Mouse (Mus musculus): ENCODE measurements around the gene Rtkn2. TPM values are rescaled to one million over a fixed set of nuclear protein-coding genes. Genes with fewer than 3 reads are reported as not detected.

Gene Rtkn2
- total RNA-seq (2022): 1 to 10 TPM; 6.4 to 6.9 (median 6.5) TPM

DNA sequence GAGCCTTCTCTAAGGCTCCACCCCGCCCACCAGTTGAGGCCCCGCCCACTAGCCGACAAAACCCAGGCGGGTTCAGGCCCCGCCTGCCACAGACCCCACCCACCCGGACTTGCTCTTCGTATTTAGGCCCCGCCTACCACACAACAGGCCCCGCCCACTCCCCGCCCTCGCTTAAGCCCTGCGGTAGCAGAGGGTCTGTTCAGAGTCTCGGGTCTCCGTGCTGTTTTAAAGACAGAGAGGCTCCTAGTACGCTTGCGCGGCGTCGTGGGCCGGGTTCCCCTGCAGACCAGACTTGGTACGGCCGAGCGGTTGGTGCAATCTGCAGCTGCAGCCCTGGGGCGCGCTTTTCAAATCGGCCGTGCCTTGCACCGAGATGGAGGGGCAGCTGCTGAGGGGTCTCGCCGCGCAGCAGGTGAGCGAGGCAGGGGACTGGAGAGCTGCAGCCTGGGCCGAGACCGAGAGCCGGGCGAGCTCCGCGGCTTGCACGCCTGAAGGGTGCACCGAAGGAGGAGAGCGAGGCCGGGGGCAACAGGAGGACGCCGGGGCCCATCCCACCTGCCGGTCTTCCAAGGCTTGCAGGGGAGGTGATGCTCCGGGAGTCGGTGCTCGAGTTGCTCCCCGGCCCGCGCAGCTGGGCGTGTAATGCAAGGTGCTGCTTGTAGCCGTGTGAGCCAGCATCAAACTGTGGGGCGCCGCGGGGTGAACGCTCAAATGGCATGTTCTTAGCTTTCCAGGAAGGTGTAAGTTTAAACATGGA, at the start of gene Rtkn2:
Gene Rtkn2, plus strand, starts transcription at position 170 of the 757 bp plus-strand sequence.
- DNase-seq (ENCODE audit: low spot score in 2 of 2): peak; percentile 75 to 76

DNA sequence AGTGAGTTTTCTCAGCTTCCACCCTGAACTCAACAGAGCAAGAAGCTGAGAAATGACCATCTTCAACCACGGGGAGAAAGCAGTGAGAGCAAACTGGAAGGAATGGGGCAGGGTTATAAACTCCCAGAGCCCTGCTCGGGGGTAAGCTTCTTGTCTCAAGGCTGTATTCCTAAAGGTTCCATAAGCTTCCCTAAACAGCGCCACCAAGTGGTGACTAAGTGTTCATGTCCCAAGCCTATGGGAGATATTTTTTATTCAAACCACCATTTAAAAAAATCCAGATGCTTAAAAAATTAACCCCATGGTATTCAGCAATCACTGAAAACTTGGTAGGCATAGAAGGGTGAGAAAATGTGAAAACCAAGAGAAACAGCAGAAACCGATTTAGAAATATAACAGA, 48.0 kb upstream of the Rtkn2 start:
- no peak for DNase-seq (ENCODE audit: low spot score in 2 of 2)

DNA sequence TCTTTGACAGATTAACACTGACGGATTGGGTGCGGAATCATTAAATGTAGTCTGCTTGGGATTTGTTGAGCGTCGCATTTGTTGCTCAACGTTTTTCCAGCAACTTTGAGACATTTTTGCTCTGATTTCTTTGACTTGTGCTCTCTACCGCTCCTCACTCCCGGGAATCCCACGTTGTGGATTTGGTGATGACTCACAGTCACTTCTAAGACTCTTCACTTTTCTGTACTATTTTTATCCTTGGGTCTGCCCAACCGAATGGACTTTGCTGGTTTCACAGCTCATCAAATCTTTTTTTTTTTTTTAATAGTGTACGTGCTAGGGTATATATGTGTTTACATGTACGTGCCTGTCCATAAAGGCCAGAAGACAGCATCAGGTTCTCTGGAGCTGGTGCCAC, 46.6 kb upstream of the Rtkn2 start:
- DNase-seq (ENCODE audit: low spot score in 2 of 2): no peak

DNA sequence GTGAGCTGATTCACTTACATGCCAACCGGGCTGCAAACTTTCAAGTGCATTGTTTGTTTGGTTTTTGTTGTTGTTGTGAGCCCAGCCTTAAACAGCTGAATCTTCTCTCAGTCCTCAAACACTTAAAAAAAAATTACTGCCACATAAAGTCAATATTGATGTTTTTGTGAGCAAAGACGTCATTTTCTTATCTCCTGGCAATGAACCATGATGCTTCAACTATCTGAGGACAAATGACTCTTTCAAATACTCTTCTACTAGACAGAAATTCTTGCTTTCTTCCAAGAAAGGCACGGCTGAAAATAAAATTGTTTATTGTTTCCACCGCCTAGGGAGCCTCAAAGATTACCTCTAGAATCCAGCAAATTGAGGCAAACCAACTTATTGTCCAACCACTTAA, 42.4 kb upstream of the Rtkn2 start:
- DNase-seq (ENCODE audit: low spot score in 2 of 2): no peak

DNA sequence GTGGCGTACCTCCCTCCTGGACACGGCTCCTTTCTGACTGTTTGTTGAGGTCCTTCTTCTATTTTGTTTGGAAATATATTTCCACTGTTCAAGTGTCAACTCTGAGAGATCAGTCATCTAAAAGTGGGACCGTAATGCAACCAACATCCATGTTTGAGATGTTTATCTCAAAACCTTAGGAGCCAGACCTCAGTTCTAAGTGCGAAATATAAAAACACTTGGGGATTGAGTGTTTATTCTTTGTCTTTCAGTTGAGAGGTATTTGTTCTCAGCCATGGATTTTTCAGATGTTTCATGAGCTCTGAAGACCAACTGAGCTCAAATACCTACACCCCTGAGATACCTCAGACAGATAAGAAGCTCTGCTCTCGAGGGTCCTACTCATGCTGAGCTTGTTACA, 41.6 kb upstream of the Rtkn2 start:
- no peak for DNase-seq (ENCODE audit: low spot score in 2 of 2)

DNA sequence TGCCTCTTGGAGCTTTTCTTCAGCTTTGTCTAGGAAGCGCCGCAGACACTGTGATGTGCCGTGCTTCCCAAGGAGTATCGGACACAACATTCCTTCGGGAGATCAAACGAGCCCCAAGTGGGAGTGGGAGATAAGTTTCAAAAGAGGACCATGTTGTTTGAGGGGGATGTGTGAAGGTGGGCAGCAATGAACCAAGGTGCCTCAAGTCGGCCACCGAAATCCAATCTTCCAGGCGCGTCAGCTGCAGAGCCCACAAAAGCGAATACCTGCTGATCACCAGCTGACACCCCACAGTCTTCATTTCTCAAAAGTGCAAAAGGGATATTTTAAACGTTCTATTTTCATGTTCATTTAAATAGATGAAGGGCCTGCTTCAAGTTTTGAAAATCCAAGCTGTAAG, 39.8 kb upstream of the Rtkn2 start:
- DNase-seq (ENCODE audit: low spot score in 2 of 2): no peak

DNA sequence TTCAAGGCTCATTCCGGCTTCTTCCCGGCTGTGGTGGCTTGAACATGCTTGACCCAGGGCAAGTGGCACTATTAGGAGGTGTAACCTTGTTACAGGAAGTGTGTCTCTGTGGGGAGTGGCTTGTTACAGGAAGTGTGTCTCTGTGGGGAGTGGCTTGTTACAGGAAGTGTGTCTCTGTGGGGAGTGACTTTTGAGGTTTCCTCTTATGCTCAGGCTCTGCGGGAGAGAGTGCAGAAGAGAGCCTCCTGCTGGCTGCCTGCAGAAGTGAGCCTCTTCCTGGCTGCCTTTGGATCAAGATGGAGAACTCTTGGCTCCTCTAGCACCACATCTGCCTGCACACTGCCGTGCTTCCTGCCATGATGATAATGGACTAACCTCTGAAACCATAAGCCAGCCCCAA, 35.9 kb upstream of the Rtkn2 start:
- no peak for DNase-seq (ENCODE audit: low spot score in 2 of 2)

DNA sequence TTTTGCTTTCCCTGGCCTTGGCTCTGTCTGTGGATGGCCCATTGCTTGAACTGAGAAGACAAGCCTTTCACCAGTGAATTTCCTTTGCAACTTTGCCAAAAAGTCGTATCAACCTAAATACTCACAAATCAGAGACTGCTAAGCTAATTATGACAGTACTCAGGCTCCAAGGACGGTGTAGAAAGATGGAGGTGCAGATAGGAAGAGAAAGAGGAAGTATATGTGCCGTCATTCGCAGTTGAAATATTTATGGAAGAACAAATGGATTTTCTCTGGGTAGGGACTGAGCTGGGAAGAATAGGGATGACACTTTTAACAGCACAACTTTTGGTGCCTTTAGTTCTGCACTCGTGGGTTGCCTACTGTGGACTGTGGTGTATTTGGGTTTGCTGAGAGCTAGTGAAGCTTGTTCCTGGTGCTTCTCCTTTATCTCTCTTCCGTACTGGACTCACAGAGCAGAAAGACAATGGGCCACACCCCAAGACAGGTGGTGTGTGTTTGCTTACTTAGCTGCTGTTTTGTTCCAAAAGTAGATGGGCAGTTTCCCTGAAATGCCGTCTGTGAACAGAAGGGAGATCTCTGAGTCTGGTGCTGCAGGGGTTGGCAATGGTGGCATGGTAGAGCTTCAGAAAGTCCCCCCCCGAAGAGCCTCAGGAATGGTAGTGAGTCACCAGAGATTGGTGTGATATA, 29.2 kb upstream of the Rtkn2 start:
- no peak for DNase-seq (ENCODE audit: low spot score in 2 of 2)

DNA sequence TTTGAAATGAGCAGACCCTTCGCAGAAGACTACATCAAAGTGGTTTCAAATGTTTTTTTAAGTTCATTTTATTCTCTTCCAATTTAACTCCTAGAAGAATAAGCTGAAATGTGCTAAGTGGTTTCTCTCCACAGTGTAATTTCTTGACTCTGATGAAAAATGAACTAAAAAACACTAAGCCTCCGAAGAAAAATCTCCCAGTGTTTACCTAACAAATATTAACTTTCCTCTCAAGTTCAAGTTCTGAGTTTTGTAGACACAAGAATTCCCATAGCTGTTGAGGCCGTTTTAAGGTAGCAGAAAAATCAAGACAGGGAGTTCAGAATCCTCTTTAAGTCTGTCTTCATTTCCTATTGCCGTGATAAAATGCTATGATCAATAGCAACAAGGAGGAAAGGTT, 27.7 kb upstream of the Rtkn2 start:
- no peak for DNase-seq (ENCODE audit: low spot score in 2 of 2)

DNA sequence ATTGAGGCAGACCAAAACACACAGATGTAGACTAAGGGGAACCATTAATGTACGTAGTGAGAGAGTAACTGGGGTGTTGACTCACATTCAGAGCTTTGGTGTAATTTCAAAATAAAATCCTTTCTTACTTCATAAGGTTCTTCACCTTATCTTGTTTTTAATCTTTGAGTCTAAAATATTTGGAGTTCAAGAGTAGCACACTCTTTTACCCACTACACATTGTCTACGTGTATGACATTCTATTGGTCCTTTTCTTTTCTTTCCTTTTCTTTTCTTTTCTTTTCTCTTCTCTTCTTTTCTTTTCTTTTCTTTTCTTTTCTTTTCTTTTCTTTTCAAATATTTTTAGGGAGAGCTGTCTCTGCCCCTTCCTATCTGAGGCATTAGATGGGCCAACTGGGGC, 23.4 kb upstream of the Rtkn2 start:
- DNase-seq (ENCODE audit: low spot score in 2 of 2): no peak

DNA sequence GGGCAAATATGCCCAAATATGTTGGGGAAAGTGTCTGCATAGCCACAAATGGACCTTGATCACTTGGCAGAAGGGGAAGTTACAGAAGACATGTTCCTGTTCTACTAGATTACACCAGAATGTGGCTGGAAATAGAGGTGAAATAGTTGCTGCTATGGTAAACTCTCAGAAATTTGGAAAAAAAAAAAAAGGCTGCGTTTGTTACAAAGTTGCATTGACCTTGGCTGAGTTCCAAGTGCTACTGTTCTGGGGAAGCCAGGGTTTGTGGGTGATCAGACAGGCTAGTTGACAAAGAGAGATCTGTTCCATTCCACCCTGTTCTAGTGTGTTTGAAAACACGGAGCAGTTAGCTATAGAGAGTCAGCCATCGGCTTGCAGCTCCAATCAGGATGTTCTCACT, 19.4 kb upstream of the Rtkn2 start:
- DNase-seq (ENCODE audit: low spot score in 2 of 2): no peak

DNA sequence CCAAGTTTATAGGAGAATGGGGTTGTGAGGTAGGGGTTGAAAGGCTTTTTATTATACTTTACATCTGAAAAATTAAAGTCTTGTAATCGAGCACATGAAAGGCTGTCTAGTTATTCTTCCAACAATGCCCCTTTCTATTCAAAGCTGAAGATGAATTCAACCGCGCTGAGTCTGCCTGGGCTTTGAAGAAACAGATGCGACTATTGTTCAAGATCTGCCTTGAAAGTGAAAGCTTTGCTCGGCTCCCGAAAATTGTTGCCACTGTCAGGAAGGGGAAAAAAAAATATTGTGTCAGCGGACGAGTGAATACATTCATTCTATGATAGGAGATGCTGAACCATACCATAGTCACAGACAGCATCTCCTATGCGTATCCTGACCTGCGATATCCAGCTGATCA, 16.9 kb upstream of the Rtkn2 start:
- DNase-seq (ENCODE audit: low spot score in 2 of 2): no peak

DNA sequence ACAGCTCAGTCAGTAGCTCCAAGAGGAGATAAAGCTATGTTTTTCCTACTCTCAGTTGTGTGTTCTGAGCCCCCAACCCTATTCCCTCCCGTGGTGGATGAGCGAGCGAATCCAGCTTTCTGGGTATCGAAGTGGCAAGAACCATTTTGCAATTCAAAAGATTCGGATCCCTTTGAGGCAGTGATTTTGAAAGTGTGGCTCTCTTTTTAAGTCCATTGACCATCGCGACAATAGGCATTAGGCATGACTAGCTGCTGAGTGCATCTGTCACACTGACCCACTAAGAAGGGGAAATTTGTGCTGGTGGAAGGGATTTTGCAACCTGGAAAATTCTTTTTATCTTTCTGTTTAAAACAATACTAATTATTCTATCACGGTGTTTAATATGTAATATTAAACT, 15.3 kb upstream of the Rtkn2 start:
- no peak for DNase-seq (ENCODE audit: low spot score in 2 of 2)

DNA sequence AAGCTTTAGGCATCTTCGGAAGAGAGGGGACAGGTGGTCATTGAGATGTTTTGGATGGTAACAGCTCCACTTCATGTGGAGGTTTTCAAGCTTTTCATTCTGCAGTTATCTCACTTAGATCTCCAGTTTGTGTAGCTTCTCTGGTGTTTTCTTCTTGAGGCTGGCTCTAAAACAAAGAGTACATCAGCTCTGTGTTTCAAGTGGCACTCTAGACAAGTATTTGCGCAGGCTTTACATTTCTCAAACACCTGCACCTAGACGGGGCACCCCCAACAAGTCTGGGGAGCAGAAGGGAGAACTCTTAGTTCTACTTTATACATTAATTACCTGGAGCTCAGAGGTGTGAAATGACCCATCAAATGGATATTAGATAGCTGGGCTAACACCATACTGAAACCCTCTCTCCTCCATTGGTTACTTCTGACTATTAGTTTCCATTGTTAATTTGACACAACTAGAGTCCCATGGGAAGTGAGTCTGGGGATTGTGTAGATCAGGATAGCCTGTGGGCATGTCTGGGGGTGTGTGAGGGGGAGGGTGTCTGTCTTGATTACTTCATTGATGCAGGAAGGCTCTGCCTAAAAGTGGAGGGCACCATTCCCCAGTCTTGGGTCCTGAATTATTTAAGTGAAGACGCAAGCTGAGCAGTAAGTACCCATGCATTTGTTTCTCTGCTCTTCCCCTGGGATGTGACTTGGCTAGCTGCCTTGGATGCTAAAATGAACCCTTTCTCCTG, 14.0 kb upstream of the Rtkn2 start:
- DNase-seq (ENCODE audit: low spot score in 2 of 2): no peak

DNA sequence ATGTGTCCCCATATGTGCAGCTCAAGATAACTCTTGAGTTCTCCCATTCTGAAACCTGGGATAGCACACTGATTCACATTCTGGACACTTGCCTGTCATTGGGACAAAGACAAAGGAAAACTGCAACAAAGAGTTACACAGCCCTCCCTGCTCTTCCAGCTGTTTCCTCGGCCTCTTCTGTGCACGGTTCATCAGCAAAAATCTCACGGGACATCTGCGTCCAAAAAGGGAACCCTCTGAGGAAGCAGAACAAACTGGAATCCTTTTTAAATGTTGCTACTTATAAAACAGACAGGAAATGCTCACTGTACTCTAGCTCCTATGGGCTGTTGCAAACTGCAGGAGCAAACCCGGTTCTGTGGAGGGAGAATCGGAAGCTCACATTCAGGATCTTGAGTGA, 13.3 kb upstream of the Rtkn2 start:
- no peak for DNase-seq (ENCODE audit: low spot score in 2 of 2)

DNA sequence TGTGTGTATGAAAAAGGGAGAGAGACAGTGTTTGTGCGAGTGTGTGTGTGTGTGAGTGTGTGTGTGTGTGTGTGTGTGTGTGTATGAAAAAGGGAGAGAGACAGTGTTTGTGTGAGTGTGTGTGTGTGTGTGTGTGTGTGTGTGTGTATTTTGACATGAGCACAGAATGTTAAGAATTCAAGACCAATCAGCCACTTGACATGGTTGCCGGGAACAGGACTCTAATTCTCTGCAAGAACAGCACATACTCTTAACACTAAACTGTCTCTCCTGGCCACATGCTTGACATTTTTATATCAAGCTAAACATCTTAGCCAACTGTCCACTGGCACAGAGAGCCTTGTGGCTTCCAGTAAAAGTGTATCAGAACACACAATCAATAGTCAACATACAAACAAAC, 12.4 kb upstream of the Rtkn2 start:
- DNase-seq (ENCODE audit: low spot score in 2 of 2): no peak

DNA sequence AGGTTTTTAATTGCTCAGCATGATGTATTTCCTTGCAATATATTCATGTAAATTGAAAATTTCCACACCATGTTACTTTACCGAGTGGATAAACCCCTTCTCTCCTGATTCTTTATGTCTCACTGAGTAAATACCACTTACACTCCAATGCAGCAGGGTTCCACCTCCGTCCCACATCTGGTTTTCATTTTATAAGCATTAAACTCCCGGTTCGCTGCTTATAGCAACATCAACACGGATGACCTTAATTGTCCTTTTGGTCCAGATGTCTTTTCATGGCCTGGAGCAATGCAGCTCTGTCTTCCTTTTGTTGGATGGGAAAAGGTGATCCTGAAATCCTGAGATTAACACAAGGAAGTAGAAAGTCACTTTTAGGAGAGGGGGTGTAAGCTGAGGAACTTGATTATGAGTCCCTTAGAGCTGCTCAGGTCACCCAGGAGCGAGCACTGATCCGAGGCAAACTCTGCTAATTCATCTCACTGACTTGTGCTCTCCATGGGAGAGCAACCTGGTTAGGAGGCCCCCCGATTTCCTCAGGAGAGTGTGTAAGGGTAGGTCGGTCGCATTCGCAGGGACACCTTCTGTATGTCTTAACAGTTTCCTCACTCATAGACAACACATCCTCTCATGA, 8.1 kb upstream of the Rtkn2 start:
- DNase-seq (ENCODE audit: low spot score in 2 of 2): no peak

DNA sequence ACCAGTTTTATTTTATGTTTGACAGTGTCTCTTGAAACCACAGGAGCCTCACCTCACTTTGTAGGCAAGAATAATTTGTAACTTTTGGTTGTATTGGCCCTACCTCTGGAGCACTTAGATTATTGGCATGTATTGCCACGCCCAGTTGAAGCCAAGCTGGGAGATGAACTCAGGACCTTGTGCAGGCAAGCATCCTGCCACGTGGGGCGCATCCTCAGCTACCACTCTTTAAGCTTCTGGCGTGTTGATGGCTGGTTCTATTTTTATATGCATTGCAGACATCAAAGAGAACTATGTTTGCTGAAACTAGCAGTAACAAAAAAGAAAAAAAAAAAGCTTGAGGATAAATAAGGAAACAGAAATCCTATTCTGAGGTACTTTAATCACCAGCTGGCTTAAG, 2.1 kb upstream of the Rtkn2 start:
- DNase-seq (ENCODE audit: low spot score in 2 of 2): no peak

DNA sequence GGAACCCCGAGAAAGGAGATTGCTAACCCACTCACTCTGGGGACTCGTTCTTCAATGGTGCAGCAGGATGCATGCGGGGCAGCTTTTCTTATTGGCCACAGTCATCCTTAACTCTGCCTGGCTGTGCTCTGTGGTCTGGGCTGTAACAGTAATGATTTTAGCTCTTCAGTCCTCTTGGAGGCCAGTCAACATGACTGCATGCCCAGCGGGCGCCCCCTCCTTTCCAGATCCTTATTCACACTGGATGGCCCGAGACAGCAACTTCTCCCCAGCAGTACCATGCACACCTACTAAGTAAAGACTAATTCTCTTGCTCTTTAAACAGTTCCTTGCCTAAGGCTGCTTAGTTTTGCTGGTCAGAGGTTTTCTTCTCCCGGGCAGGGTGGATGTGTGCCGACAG, 4.4 kb downstream of the Rtkn2 start:
- DNase-seq (ENCODE audit: low spot score in 2 of 2): no peak

DNA sequence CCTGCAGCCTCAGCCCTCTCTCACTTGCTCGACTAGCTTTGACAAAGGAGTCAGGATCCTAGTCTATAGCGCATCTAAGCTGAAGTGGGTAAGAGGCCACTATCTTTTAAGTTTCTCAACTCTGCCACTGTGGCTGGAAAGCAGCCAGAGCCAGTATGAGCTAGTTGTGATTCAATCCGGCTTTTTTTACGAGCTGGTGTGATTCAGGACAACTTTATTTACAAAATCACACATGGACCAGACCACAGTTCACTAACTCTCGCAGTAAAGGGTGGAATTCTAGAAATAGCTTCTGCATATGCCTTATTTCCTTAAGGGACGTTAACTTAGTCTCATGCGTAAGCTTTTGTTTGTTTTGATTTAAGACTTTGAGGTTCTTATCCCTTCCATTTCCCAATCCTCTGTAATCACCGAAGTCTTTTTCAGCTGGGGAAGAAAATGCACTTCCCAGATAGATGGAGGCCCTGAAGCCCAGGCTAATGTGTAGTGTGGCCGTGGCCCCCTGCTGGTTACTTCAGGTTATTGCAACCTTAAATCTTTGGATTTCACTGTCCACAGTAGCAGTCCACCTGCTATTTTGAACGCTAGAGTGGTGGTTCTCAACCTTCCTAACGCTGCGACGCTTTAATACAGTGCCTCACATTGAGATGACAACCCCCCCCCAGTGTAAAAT, 5.0 kb downstream of the Rtkn2 start:
- peak in 1 of 2 experiments; percentile 53 for DNase-seq (ENCODE audit: low spot score in 2 of 2)

DNA sequence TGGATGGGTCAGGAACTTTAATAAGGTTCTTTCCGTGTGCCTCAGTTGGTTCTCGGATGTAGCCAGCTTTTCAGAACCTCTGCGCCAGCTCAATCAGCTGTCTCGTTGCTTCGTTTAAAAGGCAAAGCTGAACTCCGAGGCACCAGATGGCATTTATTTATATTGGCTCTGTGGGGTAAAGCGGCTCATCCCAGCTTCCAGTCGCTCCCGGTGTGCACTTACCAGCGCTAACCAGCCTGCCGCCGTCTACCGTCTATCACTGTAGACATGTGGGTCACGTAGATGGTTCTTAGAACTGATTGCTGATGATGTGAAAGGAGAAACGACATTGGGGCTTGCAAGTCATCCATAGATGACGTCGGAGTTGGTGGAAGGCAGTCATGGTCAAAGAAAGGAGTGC, 5.7 kb downstream of the Rtkn2 start:
- no peak for DNase-seq (ENCODE audit: low spot score in 2 of 2)

DNA sequence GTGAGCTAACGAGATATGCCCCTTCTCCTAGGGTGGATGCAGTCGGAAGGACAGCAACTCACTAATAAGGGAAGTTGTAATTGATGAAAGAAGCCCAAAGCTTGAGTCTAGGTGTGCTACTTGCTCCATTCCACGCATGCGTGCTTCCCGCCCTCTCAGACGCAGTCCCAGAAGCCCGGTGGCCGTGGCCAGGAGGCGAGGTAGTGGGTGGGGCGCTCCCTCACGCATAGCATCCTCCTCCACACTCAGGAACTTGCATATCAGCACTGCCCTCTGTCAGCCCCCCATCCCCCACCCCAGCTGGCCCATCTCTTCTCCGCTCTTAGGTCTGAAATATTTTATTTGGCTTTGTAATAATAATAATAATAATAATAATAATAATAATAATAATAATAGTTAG, 16.0 kb downstream of the Rtkn2 start:
- DNase-seq (ENCODE audit: low spot score in 2 of 2): no peak

Measured in left cerebral cortex, adult 8-10 months (tissue).